Mouse (Mus musculus): Measurements from ENCODE around the gene Epb41l3.

GRCm38 (mm10) chr17:69303579-69304274 lies 228.2 kb downstream of the Epb41l3 start:
- TF ChIP-seq CTCF (IDR thresholded peaks at IDR 0.05; ENCODE audit: insufficient read depth, low read depth, low read length): no peak
- no peak for TF ChIP-seq POLR2A (IDR thresholded peaks at IDR 0.05; ENCODE audit: insufficient read depth, low read depth, low read length)
